Mouse (Mus musculus): ENCODE measurements around the gene Gpha2. TPM values are rescaled to one million over a fixed set of nuclear protein-coding genes. Genes with fewer than 3 reads are reported as not detected.

The Gpha2 gene
- polyA plus RNA-seq, 1 experiment from 2014 or later, result not detected

DNA sequence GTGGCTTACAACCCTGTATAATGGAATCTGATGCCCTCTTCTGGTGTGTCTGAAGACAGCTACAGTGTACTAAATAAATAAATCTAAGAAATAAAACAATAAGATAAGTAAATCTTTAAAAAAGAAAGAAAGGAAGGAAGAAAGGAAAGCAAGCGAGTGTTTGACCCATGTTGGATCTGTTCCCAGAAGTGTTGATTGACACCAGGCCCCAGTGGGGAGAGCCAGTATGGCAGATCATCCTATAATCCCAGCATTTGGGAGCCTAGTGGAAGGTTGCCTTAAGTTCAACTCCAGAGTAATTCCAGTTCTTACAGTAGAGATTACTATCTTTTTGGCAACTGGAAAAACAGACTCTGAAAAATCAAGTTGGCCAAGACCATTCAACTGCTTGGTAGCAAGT, 19.6 kb downstream of the Gpha2 start:
- Histone ChIP-seq H3K9me3 (replicated peaks) (no peaks in the 10 kb centered on the region), H3K36me3 (ENCODE audit: poor library complexity, severe bottlenecking) (peaks cover 66% of the 10 kb centered on the region), H3K4me2 (no peak overlapping the region), H3K27me3 (no peaks in the 10 kb centered on the region), H3K4me1 (peaks cover 10% of the 10 kb centered on the region), H3K9ac (no peak overlapping the region), H3K4me3 (no peak overlapping the region), H3K27ac (no peak overlapping the region)
- 76% methylated on average over 1 of the region's 1 CpGs for WGBS
- no peak for ATAC-seq

DNA sequence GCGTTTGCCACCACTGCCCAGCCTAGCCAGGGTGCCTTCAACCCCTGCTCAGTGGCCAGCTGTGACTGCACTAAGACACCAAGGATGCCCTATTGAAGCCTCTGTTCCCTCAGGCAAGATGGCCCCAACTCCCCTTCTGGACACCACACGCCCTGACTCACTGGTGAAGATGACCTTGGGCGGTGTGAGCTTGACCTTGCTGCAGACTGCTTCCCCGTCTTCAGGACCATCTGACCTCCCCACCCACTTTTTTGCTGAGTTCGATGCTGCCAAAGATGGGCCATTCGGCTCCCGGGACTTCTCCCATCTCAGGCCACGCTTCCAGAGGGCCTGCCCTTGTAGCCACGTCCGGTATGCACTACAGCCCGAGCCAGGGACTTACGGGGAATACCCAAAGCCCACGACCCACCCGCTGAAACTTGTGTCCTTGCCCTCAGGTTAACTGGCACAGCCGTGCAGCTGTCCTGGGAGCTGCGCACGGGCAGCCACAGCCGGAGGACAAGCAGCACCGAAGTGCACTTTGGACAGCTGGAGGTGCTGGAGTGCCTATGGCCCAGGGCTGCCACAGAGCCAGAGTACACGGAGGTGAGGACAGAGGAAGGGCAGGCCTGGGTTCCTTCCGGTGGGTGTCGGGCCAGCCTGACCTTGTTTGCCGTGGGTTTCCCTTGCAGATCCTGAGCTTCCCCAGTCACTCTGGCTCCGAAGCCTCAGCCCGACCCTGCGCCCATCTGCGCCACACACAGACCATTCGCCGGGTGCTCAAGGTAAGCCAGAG, 21.5 kb downstream of the Gpha2 start:
- Histone ChIP-seq H3K9ac (no peak overlapping the region), H3K4me2 (no peak overlapping the region), H3K9me3 (replicated peaks) (no peaks in the 10 kb centered on the region), H3K4me1 (peaks cover 3% of the 10 kb centered on the region), H3K4me3 (no peak overlapping the region), H3K36me3 (ENCODE audit: poor library complexity, severe bottlenecking) (peaks cover 84% of the 10 kb centered on the region), H3K27ac (no peak overlapping the region), H3K27me3 (no peaks in the 10 kb centered on the region)
- ATAC-seq, result no peak
- WGBS, result 93% methylated on average over 29 of the region's 29 CpGs

DNA sequence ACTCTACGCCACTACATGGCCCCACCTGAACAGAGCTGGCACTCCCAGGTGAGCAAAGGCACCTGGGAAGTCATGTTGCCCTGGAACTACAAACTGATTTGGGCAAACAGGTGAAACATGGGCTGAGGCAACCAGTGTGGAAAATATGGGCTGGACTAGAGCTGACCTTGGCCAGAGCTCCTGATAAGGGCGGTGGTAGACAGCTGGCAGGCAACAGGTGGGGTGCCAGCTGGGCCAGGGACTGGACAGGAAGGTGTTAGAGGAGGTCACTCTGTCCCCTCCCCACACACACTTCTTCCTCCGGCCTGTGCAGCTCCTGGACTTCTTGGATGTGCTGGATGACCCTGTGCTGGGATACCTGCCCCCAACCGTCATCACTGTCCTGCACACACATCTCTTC, 26.8 kb downstream of the Gpha2 start:
- Histone ChIP-seq H3K9me3 (replicated peaks) (no peaks in the 10 kb centered on the region), H3K27ac (no peak overlapping the region), H3K27me3 (no peaks in the 10 kb centered on the region), H3K4me1 (no peaks in the 10 kb centered on the region), H3K4me2 (no peak overlapping the region), H3K4me3 (no peak overlapping the region), H3K9ac (no peak overlapping the region), H3K36me3 (ENCODE audit: poor library complexity, severe bottlenecking) (peaks cover 92% of the 10 kb centered on the region)
- ATAC-seq, result no peak
- 93% methylated on average over 4 of the region's 4 CpGs for WGBS

DNA sequence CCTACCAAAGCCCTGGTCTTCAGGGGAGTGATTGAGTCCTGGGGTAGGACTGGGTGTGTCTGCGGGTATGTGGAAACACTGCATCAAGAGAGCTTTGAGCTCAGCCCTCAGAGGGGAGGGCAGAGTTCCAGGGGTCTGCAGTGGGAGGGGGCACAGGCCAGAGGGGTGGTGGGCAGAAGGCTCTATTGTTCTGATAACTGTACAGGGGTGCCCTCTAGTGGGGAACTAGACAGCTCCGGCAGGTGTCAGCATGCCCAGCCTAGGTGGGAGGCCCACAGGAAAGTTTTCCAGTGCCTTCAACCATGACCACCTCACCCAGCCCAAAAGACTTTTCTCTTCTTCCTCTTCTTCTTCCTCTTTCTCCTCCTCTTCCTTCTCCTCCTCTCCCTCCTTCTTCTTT, 34.2 kb downstream of the Gpha2 start:
- H3K9me3 ChIP-seq (replicated peaks), result no peaks in the 10 kb centered on the region
- H3K27ac ChIP-seq, result no peak overlapping the region
- no peak for ATAC-seq
- H3K4me1 ChIP-seq, result no peaks in the 10 kb centered on the region
- H3K4me3 ChIP-seq, result no peak overlapping the region
- WGBS, result 81% methylated on average over 2 of the region's 2 CpGs
- H3K9ac ChIP-seq, result no peak overlapping the region
- H3K27me3 ChIP-seq, result no peaks in the 10 kb centered on the region
- H3K36me3 ChIP-seq (ENCODE audit: poor library complexity, severe bottlenecking), result peaks cover 73% of the 10 kb centered on the region
- H3K4me2 ChIP-seq, result no peak overlapping the region

DNA sequence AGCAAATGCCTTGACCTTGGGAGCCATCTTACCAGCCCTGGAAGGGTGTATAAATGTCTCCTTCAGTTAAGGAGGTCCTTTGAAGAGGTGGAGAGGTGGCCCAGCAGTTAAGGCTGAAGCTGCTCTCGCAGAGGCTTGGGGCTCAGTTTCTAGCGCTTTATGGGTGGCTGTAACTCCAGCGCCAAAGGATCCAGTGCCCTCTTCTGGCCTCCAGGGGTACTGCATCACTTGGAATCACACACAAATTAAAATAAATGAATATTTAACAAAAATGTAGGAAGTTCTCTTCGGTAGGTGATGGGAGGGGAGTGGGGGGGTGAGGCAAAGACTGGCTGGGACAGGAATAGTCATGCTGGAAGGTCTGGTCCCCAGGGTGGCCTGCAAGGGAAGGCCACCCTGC, 34.8 kb downstream of the Gpha2 start:
- Histone ChIP-seq H3K9me3 (replicated peaks) (no peaks in the 10 kb centered on the region), H3K36me3 (ENCODE audit: poor library complexity, severe bottlenecking) (peaks cover 68% of the 10 kb centered on the region), H3K9ac (no peak overlapping the region), H3K27ac (no peak overlapping the region), H3K27me3 (no peaks in the 10 kb centered on the region), H3K4me2 (no peak overlapping the region), H3K4me3 (no peak overlapping the region), H3K4me1 (no peaks in the 10 kb centered on the region)
- 75% methylated on average over 4 of the region's 4 CpGs for WGBS
- ATAC-seq, result no peak

DNA sequence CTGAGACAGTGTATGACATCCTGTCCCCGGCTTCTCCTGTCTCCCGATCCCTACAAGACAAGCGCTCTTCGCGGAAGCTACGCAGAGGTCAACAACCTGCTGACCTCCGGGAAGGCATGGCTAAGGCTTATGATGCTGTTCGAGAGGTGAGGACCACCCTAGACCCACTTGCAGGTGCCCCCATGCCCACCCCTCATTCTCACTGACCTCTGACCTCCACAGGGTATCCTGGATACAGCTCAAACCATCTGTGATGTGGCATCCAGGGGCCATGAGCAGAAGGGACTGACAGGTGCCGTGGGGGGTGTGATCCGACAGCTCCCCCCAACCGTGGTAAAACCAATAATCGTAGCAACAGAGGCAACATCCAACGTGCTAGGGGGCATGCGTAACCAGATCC, 35.2 kb downstream of the Gpha2 start:
- peaks cover 64% of the 10 kb centered on the region for H3K36me3 ChIP-seq (ENCODE audit: poor library complexity, severe bottlenecking)
- H3K27me3 ChIP-seq, result no peaks in the 10 kb centered on the region
- no peak for ATAC-seq
- no peak overlapping the region for H3K4me2 ChIP-seq
- WGBS, result 95% methylated on average over 14 of the region's 14 CpGs
- no peak overlapping the region for H3K4me3 ChIP-seq
- no peaks in the 10 kb centered on the region for H3K4me1 ChIP-seq
- H3K27ac ChIP-seq, result no peak overlapping the region
- no peaks in the 10 kb centered on the region for H3K9me3 ChIP-seq (replicated peaks)
- no peak overlapping the region for H3K9ac ChIP-seq

DNA sequence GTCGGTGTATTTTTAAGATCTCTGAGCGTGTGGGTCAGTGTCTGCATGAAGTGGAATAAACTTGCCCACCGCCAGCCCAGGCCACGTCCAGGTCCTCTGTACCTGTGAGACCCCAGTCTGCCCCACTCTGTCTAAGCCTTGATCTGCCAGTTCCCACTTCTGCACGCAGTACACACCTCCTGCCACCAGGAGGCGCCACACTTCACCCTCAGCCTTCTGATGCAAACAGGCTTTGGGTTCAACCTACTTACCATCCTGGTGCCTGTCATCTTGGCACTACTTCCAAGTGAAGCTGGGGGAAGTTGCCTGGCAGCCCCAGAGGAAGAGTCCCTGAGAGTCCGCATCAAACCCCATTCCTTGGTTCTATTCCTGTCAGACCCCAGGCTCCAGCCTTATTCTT, 36.0 kb downstream of the Gpha2 start:
- no peak overlapping the region for H3K4me2 ChIP-seq
- WGBS, result 63% methylated on average over 7 of the region's 7 CpGs
- no peaks in the 10 kb centered on the region for H3K9me3 ChIP-seq (replicated peaks)
- no peak for ATAC-seq
- H3K27me3 ChIP-seq, result peaks cover 3% of the 10 kb centered on the region; the same call in 1 of the 2 replicates
- no peak overlapping the region for H3K27ac ChIP-seq
- peaks cover 55% of the 10 kb centered on the region for H3K36me3 ChIP-seq (ENCODE audit: poor library complexity, severe bottlenecking)
- H3K4me1 ChIP-seq, result no peaks in the 10 kb centered on the region
- no peak overlapping the region for H3K9ac ChIP-seq
- no peak overlapping the region for H3K4me3 ChIP-seq

DNA sequence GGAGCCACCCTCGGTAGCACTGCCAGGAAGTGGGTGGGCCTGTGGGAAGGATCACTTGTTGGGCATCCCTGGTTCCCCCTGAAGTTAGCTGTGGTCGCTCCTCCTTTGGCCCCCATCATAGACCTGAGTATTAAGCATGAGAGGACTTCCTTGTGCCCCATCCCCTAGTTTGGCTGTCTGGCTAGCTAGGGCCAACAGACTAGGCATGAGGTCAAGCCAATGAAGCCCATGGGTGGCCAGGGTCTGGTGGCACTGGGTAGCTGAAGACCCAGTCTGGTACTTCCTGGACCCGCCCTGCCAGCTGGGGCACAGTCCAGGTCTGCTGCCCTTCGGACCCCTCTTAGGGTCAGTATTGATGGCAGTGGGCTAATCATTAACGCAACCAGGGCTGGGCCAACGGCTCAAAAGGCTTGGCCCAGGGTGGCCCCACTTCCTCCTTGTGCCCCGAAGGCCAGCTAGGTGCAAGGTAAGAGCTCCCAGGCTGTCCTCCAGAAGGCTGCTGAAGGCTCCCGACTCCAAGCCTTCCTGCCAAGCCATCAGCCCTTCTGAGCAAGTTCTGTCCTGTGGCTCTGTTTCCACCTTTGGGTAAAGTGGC, 36.8 kb downstream of the Gpha2 start:
- H3K27ac ChIP-seq, result no peak overlapping the region
- no peak for ATAC-seq
- H3K4me1 ChIP-seq, result no peaks in the 10 kb centered on the region
- H3K9ac ChIP-seq, result no peak overlapping the region
- WGBS, result 93% methylated on average over 8 of the region's 8 CpGs
- no peak overlapping the region for H3K4me2 ChIP-seq
- peaks cover 9% of the 10 kb centered on the region; the same call in 1 of the 2 replicates for H3K27me3 ChIP-seq
- no peak overlapping the region for H3K4me3 ChIP-seq
- no peaks in the 10 kb centered on the region for H3K9me3 ChIP-seq (replicated peaks)
- peaks cover 48% of the 10 kb centered on the region for H3K36me3 ChIP-seq (ENCODE audit: poor library complexity, severe bottlenecking)

DNA sequence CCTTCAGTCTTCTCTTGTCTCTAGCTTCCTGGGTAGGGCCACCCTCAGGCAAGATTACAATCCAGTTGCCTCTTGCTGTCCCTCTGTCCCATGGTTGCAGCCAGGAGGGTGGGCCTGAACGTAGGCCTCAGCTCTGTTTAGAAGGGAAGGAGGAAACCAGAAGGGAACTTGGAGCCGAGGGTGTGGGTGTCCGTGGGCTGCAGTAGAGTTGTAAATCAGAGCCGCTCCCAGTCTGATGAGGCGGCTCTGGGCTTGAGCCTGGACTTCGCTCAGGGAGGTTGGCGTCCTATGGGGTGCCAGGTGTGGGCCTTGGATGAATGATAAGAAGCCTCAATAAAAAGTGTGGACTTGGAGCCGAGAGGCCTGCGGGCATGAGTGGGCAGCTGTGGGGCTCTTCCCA, 38.0 kb downstream of the Gpha2 start:
- H3K4me2 ChIP-seq, result no peak overlapping the region
- peaks cover 35% of the 10 kb centered on the region for H3K36me3 ChIP-seq (ENCODE audit: poor library complexity, severe bottlenecking)
- H3K4me3 ChIP-seq, result no peak overlapping the region
- H3K27ac ChIP-seq, result no peak overlapping the region
- WGBS, result 84% methylated on average over 9 of the region's 9 CpGs
- no peak for ATAC-seq
- H3K9ac ChIP-seq, result no peak overlapping the region
- H3K27me3 ChIP-seq, result peaks cover 9% of the 10 kb centered on the region; the same call in 1 of the 2 replicates
- H3K4me1 ChIP-seq, result no peaks in the 10 kb centered on the region
- H3K9me3 ChIP-seq (replicated peaks), result no peaks in the 10 kb centered on the region

DNA sequence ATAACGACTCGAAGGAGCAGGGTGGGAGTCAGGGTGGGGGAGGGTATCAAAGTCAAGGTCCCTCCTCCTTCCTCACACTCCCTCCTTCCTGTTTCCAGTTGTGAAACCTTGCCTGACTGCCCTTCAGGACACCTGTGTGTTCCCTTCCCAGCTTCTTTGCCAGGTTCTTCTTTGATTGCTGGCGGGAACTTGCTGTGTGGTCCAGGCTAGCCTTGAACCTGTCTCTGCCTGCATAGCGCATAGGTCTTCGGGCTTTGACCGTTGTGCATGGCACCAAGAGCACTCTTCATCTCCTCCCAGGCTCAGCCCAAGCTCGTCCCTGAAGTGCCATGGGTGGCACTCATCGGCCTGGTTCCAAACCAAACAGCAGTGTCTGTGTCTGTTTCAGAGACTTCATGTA, 38.8 kb downstream of the Gpha2 start:
- H3K4me1 ChIP-seq, result no peaks in the 10 kb centered on the region
- 90% methylated on average over 8 of the region's 8 CpGs for WGBS
- H3K27ac ChIP-seq, result no peak overlapping the region
- peaks cover 9% of the 10 kb centered on the region; the same call in 1 of the 2 replicates for H3K27me3 ChIP-seq
- no peak overlapping the region for H3K4me3 ChIP-seq
- H3K36me3 ChIP-seq (ENCODE audit: poor library complexity, severe bottlenecking), result peaks cover 30% of the 10 kb centered on the region
- no peak overlapping the region for H3K9ac ChIP-seq
- no peak overlapping the region for H3K4me2 ChIP-seq
- no peak for ATAC-seq
- no peaks in the 10 kb centered on the region for H3K9me3 ChIP-seq (replicated peaks)

DNA sequence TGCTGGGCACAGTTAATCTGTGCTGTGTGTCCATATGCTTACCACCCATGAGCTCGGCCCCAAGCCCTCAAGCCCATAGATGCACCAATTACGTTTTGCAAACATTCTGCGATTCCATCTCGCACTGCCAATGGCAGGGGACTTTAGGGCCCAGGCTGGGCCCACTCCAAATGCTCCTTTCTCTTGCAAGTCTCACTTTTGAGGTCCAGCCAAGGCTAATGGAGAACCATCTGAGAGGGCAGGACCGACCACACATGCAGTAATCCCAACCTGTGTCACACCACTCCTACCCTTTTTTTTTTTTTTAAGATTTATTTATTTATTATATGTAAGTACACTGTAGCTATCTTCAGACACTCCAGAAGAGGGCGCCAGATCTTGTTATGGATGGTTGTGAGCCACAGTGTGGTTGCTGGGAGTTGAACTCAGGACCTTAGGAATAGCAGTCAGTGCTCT, 39.6 kb downstream of the Gpha2 start:
- Histone ChIP-seq H3K36me3 (ENCODE audit: poor library complexity, severe bottlenecking) (peaks cover 22% of the 10 kb centered on the region), H3K27ac (no peak overlapping the region), H3K27me3 (peaks cover 9% of the 10 kb centered on the region; the same call in 1 of the 2 replicates), H3K4me2 (no peak overlapping the region), H3K4me1 (no peaks in the 10 kb centered on the region), H3K4me3 (no peak overlapping the region), H3K9me3 (replicated peaks) (no peaks in the 10 kb centered on the region), H3K9ac (no peak overlapping the region)
- 70% methylated on average over 6 of the region's 6 CpGs for WGBS
- ATAC-seq, result no peak

DNA sequence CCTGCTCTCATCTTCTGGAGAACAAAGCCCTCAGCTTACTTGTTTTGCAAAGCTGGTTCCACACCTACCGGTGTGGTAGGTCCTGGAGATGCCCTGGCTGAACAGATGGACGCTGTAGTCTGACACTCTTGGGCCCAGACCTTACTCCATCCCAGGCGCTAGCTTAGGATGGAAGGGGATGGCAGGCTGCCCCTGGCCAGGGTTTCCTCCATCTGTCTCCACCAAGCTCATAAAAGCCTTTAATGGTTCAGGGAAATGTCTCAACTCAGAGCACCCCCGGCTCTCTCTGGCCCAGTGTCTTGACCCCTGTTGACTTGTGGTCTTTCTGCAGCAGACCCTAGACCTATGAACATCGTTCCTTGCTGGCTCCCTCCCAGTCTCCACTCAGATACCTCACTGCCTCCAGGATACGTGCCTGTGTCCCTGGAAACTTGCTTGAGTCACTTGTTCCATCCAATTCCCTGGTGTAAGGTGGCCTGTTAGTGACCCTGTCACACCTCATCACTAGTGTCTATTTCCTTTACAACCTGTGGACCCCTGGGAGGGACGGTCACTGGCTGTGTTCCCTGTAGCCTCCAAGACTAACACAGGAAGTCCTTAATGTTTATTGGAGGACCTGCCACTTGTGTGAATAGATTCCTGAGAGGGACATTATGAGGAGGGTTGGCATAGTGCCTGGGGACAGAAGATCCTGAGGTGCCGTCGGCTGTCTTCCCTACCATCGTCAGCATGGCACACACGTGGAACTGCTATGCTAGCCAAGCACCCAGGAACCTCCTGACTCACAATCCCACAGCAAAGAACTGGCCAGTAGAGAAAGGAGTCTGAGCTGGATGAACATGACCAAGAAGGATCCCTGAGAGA, 41.4 kb downstream of the Gpha2 start:
- H3K9me3 ChIP-seq (replicated peaks), result no peaks in the 10 kb centered on the region
- no peak overlapping the region for H3K4me2 ChIP-seq
- no peaks in the 10 kb centered on the region for H3K4me1 ChIP-seq
- no peak overlapping the region for H3K4me3 ChIP-seq
- peaks cover 4% of the 10 kb centered on the region; the same call in 1 of the 2 replicates for H3K36me3 ChIP-seq (ENCODE audit: poor library complexity, severe bottlenecking)
- no peak overlapping the region for H3K27ac ChIP-seq
- H3K27me3 ChIP-seq, result peaks cover 9% of the 10 kb centered on the region; the same call in 1 of the 2 replicates
- ATAC-seq, result peak; percentile 13; the same call in 1 of the 2 replicates
- WGBS, result 78% methylated on average over 11 of the region's 11 CpGs
- H3K9ac ChIP-seq, result no peak overlapping the region

Data from forebrain, embryonic 13.5 days (tissue).